Comparison of ENCODE assay signal across 8 mouse cellular contexts in the genomic region with DNA sequence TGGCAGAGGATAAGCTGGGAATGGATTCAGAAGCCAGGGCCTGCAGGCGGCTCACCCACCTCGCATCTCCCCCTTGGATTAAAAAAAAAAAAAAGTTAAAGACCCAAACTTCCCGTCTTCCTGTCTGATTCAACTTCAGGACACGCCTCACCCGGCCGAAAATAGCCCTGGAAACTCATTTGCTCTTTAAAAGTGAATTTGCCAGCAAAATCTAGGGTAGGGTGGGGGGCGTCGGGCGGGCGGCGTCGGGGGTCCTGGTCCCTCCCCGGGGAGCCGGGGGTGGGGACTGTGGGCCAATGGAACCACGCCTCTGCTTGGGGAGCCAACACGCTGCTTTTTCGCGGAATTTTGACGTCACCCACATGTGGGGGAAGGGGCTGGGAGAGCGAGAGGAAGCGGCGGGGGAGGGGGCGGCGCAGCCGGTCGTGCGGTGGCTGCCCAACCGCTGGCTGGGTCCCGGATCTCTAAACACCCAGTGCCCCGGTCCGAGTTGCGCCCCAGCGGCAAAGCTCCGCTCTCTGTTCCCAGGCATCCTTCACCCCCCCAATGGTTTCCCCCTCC. TPM values are rescaled to one million over a fixed set of nuclear protein-coding genes. Genes with fewer than 3 reads are reported as not detected.
DNase-seq lines count a peak whose midpoint lies in the region; ATAC-seq lines count a peak whose summit lies in the region.

No protein-coding gene starts in this region.

- no peaks in the 10 kb centered on the region for H3K27me3 ChIP-seq in embryonic facial prominence, embryonic 11.5 days (ENCODE audit: control insufficient read depth, insufficient read depth, low read length)
- peaks cover 55% of the 10 kb centered on the region for H3K27me3 ChIP-seq in midbrain, embryonic 12.5 days

- peak overlapping the region; percentile 84 for H3K4me2 ChIP-seq in embryonic facial prominence, embryonic 11.5 days (ENCODE audit: low read depth, low read length)
- H3K4me2 ChIP-seq in midbrain, embryonic 12.5 days (replicated peaks), result peak overlapping the region; percentile 92

- under 1% methylated on average over 32 of the region's 34 CpGs for WGBS in embryonic facial prominence, embryonic 11.5 days
- 0% methylated on average over 33 of the region's 34 CpGs for WGBS in midbrain, embryonic 12.5 days

- no peak for ATAC-seq in embryonic facial prominence, embryonic 11.5 days (replicated peaks; ENCODE audit: insufficient number of reproducible peaks, low FRiP score, low TSS enrichment, low read depth)
- ATAC-seq in midbrain, embryonic 12.5 days (ENCODE audit: low FRiP score, low read depth), result no peak

- no peaks in the 10 kb centered on the region for H3K36me3 ChIP-seq in embryonic facial prominence, embryonic 11.5 days (replicated peaks; ENCODE audit: control insufficient read depth, insufficient read depth, low read depth, low read length)
- H3K36me3 ChIP-seq in midbrain, embryonic 12.5 days, result no peaks in the 10 kb centered on the region

- no peaks in the 10 kb centered on the region for H3K9me3 ChIP-seq in embryonic facial prominence, embryonic 11.5 days (replicated peaks; ENCODE audit: control insufficient read depth, low read length)
- no peaks in the 10 kb centered on the region for H3K9me3 ChIP-seq in midbrain, embryonic 12.5 days

- peak overlapping the region; percentile 38 for H3K4me3 ChIP-seq in embryonic facial prominence, embryonic 11.5 days (ENCODE audit: low read depth, low read length)
- peak overlapping the region; percentile 75 for H3K4me3 ChIP-seq in midbrain, embryonic 12.5 days

- peak; percentile 60 for DNase-seq in ovary, adult 18-20 months (ENCODE audit: low spot score)
- DNase-seq in ovary, postnatal 10 days (ENCODE audit: low spot score), result no peak
- peak; percentile 95 for DNase-seq in embryonic facial prominence, embryonic 11.5 days (ENCODE audit: low spot score)
- DNase-seq in heart, postnatal 14 days, result peak; percentile 74 to 75
- DNase-seq in kidney, postnatal 4 days, result peak; percentile 91 to 93
- peak; percentile 34 to 65 for DNase-seq in thymus, adult 18-20 months
- no peak for DNase-seq in frontal cortex, postnatal 25 days (ENCODE audit: low spot score in 2 of 2)

- peaks cover 16% of the 10 kb centered on the region for H3K4me1 ChIP-seq in embryonic facial prominence, embryonic 11.5 days (ENCODE audit: control insufficient read depth, insufficient read depth, low read length)
- H3K4me1 ChIP-seq in midbrain, embryonic 12.5 days, result peaks cover 47% of the 10 kb centered on the region

- H3K9ac ChIP-seq in embryonic facial prominence, embryonic 11.5 days (replicated peaks; ENCODE audit: low read length), result peak overlapping the region; percentile 62
- H3K9ac ChIP-seq in midbrain, embryonic 12.5 days (replicated peaks), result peak overlapping the region; percentile 55

- intact Hi-C loops in heart, postnatal 14 days (cut with DNase I), result no loop called here

- H3K27ac ChIP-seq in embryonic facial prominence, embryonic 11.5 days (replicated peaks; ENCODE audit: low read depth, low read length), result peak overlapping the region; percentile 92
- H3K27ac ChIP-seq in midbrain, embryonic 12.5 days (replicated peaks), result 0 out of 2 replicates have a peak overlapping the region, but pooled peaks have one; percentile 10

RNA-seq across cellular contexts. Expression of a gene that starts 2.8 kb away (rescaled TPM):
- 957 and 1,016 TPM in 2 replicates for polyA plus RNA-seq in embryonic facial prominence, embryonic 11.5 days (2014; fragmentation: Nextera tagmentation; extraction: Ambion mirVana)
- 100 to 1,000 TPM; 167 to 186 TPM for total RNA-seq in heart, postnatal 14 days (2021)
- polyA plus RNA-seq in midbrain, embryonic 12.5 days (2016; fragmentation: Nextera tagmentation; extraction: Ambion mirVana), result 1,089 and 1,182 TPM in 2 replicates

RNA-seq across cellular contexts. Expression of a gene that starts 45.4 kb away (rescaled TPM):
- polyA plus RNA-seq in embryonic facial prominence, embryonic 11.5 days (2014; fragmentation: Nextera tagmentation; extraction: Ambion mirVana), result 4.4 and 5.0 TPM in 2 replicates
- 10 to 100 TPM; 38.0 to 44.5 TPM for total RNA-seq in heart, postnatal 14 days (2021)
- 8.9 and 9.2 TPM in 2 replicates for polyA plus RNA-seq in midbrain, embryonic 12.5 days (2016; fragmentation: Nextera tagmentation; extraction: Ambion mirVana)

Comparison
In these comparisons a context has a peak if more than half of its experiments do, and no peak if none do; other contexts are left out.
1. DNase-seq: peak in ovary, adult 18-20 months (single experiment), embryonic facial prominence, embryonic 11.5 days (single experiment), heart, postnatal 14 days (2 of 2), kidney, postnatal 4 days (2 of 2) and thymus, adult 18-20 months (2 of 2); none in ovary, postnatal 10 days (single experiment) and frontal cortex, postnatal 25 days (0 of 2).